Mouse (Mus musculus) heart, adult 2 months (tissue): ENCODE results near the gene Tm4sf19.

Source experiments
- CTCF ChIP-seq: fragments of 200-600 bp; IDR thresholded peaks from 2 replicates; pipeline ENCODE4 v1.8.1; 2022; ENCODE audit warnings: antibody characterized with exemption, mild to moderate bottlenecking, moderate library complexity
- EP300 ChIP-seq: fragments of 200-500 bp; IDR thresholded peaks from 2 replicates; pipeline ENCODE4 v1.6.1; 2011; ENCODE audit warnings: low read depth, low read length, control low read depth; ENCODE audit not compliant: insufficient read depth

GRCm38 (mm10) chr16:32395679-32396540, 4.4 kb upstream of the Tm4sf19 start:
- TF ChIP-seq CTCF: no peak
- TF ChIP-seq EP300: no peak
